Mouse (Mus musculus): ENCODE measurements around the gene Tmem25. TPM values are rescaled to one million over a fixed set of nuclear protein-coding genes. Genes with fewer than 3 reads are reported as not detected.

The Tmem25 gene
- 1 to 10 TPM; 7.9 to 9.0 TPM for total RNA-seq (2021)
- long read RNA-seq, experiment 1, partial matches to known transcripts = 5 of 10 reads
- long read RNA-seq, experiment 1, other reads (novel, unspliced or antisense) = 2 of 10 reads
- long read RNA-seq, experiment 2, partial matches to known transcripts = 3 of 21 reads
- long read RNA-seq, experiment 2, other reads (novel, unspliced or antisense) = 13 of 21 reads

- peak; percentile 87 for DNase-seq
Observed at GRCm38 (mm10) chr9:44799102-44799957, at the start of gene Tmem25. Tmem25 (minus strand) TSS chr9:44799307.

- no peak for DNase-seq
Observed at GRCm38 (mm10) chr9:44847446-44847845, 48.3 kb upstream of the Tmem25 start.

GRCm38 (mm10) chr9:44841241-44841640, 42.1 kb upstream of the Tmem25 start:
- no peak for DNase-seq

GRCm38 (mm10) chr9:44836439-44836838, 37.3 kb upstream of the Tmem25 start:
- peak; percentile 47 for DNase-seq

- no peak for DNase-seq
Observed at GRCm38 (mm10) chr9:44832356-44832755, 33.2 kb upstream of the Tmem25 start.

GRCm38 (mm10) chr9:44830506-44830905, 31.4 kb upstream of the Tmem25 start:
- DNase-seq = no peak

- DNase-seq = no peak
Observed at GRCm38 (mm10) chr9:44828944-44829343, 29.8 kb upstream of the Tmem25 start.

- DNase-seq = no peak
Observed at GRCm38 (mm10) chr9:44826660-44827059, 27.6 kb upstream of the Tmem25 start.

GRCm38 (mm10) chr9:44819920-44820827, 21.1 kb upstream of the Tmem25 start:
- peak; percentile 37 for DNase-seq

GRCm38 (mm10) chr9:44817522-44817921, 18.4 kb upstream of the Tmem25 start:
- no peak for DNase-seq

- DNase-seq = no peak
Observed at GRCm38 (mm10) chr9:44814179-44814578, 15.1 kb upstream of the Tmem25 start.

- DNase-seq = no peak
Observed at GRCm38 (mm10) chr9:44810316-44810715, 11.2 kb upstream of the Tmem25 start.

- DNase-seq = no peak
Observed at GRCm38 (mm10) chr9:44807778-44808177, 8.7 kb upstream of the Tmem25 start.

- DNase-seq = no peak
Observed at GRCm38 (mm10) chr9:44807141-44807540, 8.0 kb upstream of the Tmem25 start.

GRCm38 (mm10) chr9:44805536-44805935, 6.4 kb upstream of the Tmem25 start:
- no peak for DNase-seq

GRCm38 (mm10) chr9:44804678-44805077, 5.6 kb upstream of the Tmem25 start:
- DNase-seq = no peak

- DNase-seq = no peak
Observed at GRCm38 (mm10) chr9:44802808-44803450, 3.8 kb upstream of the Tmem25 start, which contains the start of gene Ttc36. Ttc36 (minus strand) TSS chr9:44803072.

GRCm38 (mm10) chr9:44801669-44802068, 2.6 kb upstream of the Tmem25 start:
- no peak for DNase-seq

- no peak for DNase-seq
Observed at GRCm38 (mm10) chr9:44799958-44800324, 834 bp upstream of the Tmem25 start.

GRCm38 (mm10) chr9:44798298-44798697, 809 bp downstream of the Tmem25 start:
- peak; percentile 65 for DNase-seq

- DNase-seq = no peak
Observed at GRCm38 (mm10) chr9:44792842-44793241, 6.3 kb downstream of the Tmem25 start.
